Mouse (Mus musculus) c-Kit-negative CD71-positive TER-119-positive erythroid progenitor cells, embryonic 14.5 days (primary cell): ENCODE results near the gene Adamtsl3.
"Not testable (repeated sequence)": the region's sequence is repeated elsewhere in the genome, so short reads cannot be mapped to it uniquely, and the experiment has no call there.

Source experiments
- DNase-seq: peaks from one replicate; pipeline ENCODE4 v3.0.0-alpha.2; 2013; ENCODE audit warnings: low read depth, low spot score

Gene Adamtsl3

DNA sequence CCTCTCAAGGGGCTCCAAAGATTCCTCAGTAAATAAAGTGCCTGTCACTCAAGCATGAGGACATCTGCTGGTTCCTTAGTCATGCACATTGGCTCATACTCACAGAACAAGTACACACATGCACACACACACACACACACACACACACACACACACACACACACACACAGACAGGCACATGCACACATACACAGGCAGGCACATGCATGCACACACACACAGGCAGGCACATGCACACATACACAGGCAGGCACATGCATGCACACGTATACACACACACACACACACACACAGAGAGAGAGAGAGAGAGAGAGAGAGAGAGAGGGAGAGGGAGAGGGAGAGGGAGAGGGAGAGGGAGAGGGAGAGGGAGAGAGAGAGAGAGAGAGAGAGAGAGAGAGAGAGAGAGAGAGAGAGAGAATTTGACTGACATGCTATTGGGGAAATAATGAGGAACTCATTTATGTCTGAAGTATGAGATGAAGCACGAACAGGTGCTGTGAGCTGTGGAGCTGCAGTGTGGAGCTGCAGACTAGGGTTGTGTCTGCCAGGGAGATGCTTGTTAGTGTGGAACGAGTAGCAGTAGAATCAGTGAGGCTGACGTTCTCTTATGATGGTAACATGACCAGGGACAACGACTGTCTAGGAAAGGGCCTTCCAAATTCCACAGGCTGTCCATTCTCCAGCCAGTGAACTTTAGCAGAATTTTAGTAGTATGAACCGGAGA lies 85.0 kb downstream of the Adamtsl3 start:
- not testable (repeated sequence) for DNase-seq

DNA sequence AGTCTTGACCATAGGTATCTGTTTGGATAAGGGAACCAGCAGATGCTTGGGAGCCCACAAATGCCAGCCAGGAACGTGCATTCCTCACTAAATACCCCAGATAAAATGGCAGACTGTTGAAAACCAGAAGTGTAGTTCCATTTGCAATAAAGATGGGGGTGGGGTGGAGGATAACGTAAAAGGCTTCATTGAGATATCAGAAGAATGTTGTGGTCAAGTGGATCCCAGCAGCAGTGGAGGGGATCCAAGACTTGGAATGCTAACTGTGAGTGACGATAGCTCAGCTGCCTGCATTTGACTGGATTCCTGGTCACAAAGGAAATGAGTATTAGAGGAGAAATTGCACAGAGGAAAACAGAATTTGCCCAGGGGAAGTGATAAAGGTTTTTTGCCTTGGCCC lies 87.1 kb downstream of the Adamtsl3 start:
- DNase-seq: no peak

DNA sequence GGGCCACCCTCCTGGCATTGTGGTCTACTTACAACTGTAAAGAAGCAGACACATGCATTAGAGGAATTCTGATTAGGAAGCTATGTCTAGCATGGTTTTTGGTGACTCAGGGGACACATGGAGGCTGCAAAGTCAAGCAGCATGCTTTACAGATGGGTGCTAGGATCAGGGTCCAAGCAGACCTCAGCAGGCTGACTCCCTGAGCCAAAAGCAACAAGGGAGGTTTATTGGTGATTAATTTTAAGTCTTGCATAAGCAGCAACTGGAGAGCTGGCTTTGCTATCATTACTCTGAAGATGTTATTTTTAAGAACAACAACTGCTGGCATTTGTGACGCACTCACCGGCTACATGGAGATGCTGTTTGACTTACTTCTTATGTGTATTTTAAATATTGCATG lies 88.1 kb downstream of the Adamtsl3 start:
- no peak for DNase-seq

DNA sequence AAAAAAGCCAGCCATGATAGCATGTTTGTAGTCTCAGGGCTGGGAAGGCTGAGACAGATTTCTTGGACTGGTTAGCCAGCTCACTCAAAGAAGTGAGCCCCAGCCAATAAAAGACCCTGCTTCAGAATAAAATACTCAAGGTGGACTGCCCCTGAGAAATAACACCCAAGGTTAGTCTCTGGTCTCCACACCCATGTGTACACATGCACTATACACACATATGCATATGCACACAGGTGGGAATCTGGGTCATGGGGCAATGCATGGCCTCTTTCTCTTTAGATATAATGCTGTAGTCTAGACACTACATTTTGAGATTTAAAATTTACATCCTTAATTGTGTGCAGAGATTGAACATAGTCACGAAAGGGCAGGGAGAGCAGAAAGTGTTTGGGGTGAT lies 88.8 kb downstream of the Adamtsl3 start:
- no peak for DNase-seq

DNA sequence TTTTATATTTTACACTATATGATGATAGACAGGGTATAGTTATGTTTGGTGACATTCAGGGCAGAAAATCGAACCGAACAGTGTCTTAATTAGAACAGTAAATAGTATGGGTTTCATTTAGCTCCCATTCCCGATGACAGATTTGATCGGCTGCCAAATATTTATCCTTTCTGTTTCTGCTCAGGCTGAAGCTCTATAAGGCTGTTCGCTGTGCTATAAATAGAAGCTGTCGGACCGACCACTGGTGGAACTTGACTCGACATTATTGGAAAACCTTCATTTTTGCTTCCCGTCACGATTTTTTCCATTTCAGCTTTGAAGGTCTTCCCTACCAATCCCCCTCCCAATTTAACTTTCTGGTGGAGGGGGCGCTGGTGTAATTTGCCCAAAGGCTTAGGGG lies 89.9 kb downstream of the Adamtsl3 start:
- DNase-seq: no peak

DNA sequence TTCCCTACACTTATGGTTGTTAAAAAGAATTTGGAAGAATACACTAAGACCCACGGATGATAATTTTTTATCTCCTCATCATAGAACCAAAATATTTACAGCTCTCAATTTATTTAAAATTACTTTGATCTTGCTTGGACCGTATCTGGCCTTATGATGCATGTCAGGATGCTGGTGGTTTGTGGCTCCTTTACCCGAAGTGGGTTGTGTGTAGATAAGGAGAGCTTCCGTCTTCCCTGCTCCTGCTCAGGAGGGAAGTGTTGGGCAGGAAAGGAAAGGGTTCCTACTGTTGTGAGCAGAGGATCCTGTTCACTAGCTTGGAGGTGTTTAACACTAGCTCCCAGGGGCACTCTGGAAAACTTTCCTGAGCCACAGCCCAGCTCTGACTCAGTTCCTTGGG lies 94.0 kb downstream of the Adamtsl3 start:
- no peak for DNase-seq

DNA sequence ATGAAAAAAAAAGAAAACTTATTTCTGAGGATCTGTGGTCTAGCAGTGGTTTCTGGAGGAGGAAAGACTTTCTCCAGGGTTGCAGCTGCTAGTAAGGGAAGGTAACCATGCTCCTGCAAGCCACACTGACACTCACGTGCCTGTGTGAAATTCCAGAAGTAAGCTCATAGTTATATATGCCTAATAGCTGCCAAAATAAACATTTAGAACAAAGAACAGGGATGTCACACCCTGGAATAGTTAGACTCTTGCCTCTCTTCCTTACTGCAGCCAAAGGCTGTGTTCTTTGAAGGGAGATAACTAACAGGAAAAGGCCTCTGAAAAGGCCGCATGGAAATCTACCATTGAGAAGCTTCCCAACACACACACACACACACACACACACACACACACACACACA lies 96.1 kb downstream of the Adamtsl3 start:
- no peak for DNase-seq

DNA sequence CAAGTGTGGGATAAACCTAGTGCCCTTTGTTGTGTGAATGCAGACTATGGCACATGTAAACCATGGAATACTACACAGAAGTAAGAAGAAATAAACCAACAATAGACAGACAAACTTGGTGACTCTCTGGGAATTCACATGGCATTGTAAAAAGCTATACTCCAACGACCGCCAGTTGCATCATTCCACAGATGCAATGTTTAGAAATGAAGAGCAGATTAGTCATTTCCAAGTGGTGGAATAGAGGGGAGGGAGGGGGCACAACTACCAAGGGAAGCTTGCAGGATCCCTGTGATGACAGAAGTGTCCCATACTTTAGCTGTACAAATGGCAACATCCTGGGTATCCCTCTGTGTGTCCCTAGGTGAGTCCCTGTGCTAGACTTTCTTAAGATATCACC lies 97.7 kb downstream of the Adamtsl3 start:
- DNase-seq: no peak

DNA sequence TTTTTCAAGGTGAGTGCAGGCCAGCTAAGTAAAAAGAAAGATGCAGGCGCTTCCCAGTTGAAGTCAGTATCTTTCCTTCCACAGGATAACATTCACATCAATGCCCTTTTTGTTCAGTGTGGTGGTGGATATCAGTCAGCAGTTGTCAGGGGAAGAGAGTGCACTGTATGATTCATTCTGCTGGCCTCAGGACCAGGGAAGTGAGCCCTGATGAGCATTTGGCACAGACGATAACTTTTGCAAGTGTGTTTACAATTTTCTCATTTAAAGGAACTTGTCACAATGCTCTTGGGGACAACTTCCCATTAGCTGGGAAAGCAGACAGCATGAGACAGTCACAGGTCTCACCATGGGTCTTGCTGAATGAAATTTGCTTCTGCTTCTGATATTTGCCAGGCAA lies 122.9 kb downstream of the Adamtsl3 start:
- DNase-seq: no peak

DNA sequence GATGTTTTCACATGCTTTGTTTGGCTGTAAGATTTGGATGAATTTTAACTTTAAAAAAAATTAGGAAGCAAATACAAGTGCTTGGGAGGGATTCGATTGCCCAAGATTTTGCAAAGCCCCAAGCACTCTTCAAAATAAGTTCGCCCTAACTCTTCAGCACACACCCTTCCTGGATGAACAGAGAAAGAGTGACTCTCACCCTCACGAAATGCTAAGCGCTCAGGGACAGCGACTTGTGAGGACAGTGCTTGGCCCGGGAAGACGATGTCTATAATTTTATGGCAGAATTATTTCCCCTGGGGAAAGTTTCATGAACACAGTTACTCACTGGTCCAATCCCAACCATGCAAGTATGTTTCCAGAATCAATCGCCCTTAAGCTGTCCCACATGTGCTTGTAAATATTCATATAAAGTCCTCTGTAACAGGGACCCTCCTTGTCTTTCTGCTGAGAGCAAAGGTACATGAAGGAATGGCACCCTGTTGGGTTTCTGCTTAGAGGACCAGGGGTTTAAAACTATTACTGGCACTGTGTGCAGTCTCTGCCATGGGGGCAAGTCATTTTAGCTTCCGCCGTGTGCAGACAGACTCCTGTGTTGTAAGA lies 127.5 kb downstream of the Adamtsl3 start:
- no peak for DNase-seq

DNA sequence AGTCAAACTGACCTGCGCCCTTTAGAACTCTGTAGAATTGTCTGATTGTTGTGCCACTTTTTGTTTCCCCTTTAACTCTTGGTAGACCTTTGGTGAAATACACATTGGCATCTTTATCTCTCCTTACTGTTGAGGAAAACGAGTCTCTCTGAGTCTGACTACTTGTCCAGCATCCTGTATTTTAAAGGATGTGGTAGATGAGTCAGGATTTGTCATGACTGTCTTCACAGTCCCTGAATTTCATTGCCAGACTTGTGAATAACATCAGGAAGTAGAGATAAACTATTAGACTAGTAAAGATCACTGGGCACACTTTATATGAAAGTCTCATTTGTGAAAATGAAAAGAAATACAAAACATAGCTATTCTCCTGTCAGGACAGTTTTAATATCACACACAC lies 128.9 kb downstream of the Adamtsl3 start:
- DNase-seq: no peak

DNA sequence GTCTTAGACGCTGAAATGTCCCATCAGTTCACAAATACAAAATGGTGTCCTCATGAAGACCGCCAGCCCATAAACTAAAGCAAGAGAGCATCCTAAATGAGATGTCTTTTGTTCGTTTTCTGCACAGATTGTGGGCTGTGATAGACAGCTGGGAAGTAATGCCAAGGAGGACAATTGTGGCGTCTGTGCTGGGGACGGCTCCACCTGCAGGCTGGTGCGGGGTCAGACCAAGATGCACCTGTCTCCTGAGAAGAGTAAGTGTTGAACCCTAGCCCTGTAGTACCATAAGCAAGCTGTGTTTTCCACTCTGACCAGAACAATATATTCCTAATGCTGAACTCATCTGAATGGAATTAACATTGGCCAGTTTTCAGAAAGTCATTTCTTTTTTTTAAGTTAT lies 129.9 kb downstream of the Adamtsl3 start:
- DNase-seq: no peak

DNA sequence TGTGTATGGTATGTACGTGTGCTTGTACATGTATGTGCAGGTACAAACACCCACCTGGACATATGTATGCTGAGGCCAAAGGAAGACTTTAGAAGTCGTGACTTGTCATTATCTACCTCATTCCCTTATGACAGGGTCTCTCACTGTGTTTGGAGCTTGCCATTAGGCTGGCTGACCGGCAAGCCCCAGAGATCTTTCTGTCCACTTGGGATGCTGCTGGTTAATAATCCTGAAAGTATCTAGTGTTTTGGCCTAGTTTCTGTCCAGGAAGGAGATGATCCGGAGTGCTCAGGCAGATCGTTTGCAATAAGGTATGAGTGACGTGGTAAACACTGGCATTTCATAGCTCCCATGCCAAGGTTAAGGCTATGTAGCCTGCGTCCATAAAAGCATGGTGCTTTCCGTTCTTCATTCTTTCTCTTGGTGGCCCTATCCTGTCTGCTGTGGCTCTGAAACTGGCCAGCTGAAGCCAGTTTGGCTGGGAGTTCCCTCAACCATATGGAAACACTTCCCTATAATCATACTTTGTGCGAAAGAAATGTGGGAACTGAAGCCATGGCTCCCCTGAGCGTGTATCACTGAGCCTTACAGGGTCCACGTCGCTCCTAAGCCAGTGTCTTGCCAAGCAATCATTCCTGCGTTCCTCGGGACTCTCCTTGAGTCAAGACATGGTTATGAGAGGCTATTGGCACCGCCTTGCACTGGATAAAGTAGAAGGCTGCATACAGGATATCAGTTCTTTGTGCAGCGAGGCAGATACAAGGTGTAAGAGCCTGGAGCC lies 141.1 kb downstream of the Adamtsl3 start:
- DNase-seq: no peak

DNA sequence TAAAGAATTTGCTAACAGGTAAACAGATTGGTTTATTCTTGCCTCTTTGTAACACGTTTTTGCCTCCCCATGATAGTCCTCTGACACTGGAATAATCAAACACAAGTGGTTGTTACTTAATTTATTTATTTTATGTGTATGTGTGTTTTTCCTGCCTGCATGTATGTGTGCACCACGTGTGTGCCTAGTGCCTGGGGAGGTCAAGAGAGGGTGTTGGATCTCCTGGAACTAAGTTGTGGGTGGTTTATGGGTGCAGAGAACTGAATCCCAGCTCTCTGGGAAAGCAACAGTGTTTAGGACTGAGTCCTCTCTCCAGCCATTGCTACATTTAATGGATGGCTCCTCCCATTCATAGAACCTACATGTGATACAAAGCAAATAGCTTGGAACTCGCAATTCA lies 143.0 kb downstream of the Adamtsl3 start:
- DNase-seq: no peak

DNA sequence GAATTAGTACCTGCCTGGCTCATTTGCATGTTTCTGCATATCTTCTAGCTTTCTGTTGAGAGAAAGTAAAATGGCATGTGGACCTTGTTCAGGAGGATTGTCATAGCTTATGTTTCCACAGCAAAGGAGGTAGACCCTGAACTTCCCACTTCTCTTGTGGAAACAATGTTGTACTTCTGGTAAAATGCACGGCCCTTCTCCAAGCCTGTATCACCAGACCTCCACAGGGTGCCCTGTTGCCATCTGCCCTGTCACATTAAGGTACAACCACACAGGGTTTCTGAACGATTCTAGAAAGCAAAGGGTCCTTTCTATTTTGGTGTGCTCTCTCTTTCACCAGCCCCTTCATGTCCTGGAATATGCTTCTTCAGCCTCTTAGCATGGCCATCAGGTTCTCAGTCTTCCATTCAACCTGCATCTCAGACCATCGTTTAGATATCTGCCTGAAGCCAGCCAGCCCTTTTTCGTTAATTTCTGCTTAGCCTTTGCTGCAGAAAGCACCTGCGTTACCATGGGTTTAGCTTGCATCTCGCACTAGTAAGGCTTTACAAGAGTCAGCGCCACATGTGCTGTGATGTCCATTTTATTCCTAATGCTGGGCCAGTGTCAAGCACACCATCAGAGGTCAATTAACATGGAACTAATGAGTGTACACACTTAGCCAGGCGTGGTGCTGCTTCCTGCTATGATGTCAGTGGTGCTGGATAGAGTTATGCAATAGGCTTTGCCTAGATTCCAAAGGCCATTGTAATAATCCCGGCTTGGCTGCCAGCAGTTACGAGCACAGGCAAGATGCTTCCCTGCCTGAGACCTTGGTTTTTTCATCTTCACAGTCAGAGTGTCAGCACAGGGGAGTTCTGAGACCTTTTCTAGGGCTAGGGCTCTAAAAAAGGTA lies 143.6 kb downstream of the Adamtsl3 start:
- no peak for DNase-seq

DNA sequence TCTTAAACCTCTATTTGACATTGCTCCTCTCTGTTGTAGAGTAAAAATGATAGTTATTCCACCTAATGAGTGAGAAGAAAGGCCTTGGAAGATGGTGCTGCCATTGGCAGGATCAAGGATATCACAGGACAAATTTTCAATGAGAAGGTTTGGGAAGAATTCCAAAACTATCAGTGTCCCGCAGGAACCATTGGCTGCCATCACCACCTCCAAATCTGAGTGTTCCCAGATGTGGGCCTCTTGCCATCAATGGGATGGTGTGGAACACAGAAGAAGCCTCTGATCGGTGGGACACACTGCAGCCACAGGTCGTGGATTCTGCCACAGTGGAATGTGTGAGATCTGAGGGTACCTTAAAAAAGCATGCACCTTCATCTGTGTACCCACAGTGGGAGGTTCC lies 147.9 kb downstream of the Adamtsl3 start:
- no peak for DNase-seq

DNA sequence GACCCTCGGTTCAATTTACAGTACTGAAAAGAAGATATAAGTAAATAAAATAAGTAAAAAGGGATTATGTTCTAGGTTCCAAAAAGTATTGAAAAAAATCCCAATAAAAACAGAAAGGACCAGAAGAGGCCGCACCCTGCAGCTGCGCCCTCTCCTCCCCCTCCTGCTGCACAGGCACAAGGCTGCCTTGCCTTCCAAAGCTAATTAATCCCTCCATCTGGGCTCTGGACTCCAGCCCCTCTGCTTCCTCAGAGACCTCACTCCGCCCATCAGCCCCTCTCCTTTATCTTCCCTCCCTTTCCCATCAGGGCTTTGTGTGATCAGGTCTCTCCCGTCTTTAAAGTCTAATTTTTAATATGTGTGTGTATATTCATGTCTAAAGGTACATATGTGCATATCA lies 149.3 kb downstream of the Adamtsl3 start:
- DNase-seq: no peak

DNA sequence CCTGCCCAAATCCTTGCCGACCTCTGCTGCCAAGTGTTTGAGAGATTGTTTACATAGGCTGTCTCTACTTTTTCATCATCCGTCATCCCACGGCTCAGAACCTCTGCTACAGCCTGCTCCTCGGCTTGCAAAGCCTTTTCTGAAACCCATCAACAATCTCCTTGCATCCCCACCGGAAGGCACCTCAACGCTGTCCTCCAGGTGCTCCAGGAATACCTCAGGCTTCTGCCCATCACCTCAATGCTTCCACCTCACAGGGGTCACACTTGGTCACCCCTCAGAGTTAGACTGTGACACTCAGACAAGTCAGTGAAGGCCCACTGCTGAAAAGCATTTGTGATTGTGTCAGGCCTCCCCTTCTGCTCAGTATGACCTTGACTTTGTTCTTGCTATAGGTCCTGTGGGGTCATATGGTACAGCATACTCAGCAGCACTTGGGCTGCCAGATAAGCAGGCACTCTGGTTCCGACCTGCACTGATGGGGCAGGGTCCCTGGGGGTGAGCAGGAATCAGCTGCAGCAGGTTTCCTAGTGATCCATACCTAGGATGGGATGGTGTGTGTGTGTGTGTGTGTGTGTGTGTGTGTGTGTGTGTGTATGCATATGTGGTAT lies 150.0 kb downstream of the Adamtsl3 start:
- no peak for DNase-seq

DNA sequence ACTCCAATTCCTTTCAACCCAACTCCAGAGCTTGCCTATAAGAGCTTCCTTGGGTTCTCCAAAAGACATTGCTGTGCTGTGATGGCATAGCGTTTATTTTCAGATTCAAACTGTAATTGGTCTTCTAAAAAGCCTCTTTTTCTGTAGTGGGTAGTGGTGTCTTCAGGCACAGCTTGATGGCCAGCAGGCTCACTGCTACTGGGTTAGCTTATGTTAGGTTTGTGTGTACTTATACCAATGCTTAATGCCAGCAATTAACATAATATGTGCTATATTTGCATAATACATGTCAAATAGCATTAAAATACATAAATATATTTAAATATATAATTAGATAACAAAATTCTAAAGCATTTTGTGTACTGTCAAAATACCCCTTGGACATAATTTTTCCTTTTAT lies 155.5 kb downstream of the Adamtsl3 start:
- DNase-seq: no peak

DNA sequence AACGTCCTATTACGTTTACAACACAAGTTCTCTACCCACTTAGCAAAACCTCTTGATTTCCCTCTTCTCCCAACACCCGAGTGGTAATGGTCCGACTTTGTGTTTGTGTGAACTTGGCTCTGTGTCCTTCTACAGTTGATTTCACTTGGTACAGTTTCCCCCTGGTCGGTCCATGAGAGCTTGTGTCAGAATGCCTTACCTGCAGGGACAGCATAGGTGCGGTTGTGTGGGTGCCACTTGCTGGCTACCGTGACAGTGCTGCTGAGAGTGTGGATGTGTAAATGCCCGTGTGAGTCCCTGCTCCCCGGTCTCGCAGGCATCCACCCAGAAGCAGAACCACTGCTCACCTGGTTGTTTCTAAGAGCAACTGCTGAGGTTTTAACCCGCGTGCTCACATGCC lies 157.4 kb downstream of the Adamtsl3 start:
- no peak for DNase-seq

DNA sequence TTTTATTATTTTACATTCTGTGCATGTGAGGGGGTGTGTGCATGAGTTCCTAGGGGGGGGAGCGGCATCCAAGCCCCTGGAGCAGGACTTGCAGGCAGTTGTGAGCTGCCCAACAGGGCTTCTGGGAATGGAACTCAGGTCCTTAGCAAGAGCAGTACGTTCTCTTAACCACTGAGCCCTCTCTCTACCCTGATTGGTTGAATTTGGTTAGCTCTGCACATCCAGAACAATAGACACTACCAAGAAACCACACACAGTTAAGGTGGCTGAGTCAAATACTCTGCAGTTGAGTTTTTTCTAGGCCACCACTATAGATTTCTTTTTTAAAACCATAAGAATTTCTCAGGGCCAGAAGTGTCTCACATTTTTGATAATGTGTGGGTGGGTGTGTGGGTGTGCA lies 158.7 kb downstream of the Adamtsl3 start:
- DNase-seq: no peak

DNA sequence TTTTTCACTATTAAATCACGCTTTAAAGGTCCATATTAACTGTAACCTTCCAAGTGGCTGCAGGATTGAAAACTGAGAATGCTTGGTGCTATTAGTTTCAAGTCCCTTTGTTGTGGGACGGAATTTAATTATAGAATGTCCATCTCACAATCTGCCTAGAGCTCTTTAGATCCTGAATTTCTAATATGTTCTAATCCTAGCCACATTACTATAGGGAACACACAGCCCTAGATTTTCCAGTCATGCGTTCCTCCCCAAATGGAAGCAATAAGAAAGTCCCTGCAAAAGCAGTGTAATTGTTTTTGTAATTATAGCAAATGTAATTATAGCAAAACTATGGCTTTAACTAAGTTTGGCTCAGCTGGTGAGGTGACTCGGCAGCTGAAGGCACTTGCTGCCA lies 161.6 kb downstream of the Adamtsl3 start:
- no peak for DNase-seq
